Mouse (Mus musculus) heart, embryonic 10.5 days (tissue): ENCODE data around the gene Gcnt2. TPM values are rescaled to one million over a fixed set of nuclear protein-coding genes. Genes with fewer than 3 reads are reported as not detected.

Experiments used
- DNase-seq: peaks from one replicate; pipeline ENCODE4 v3.0.0-alpha.2; 2017; ENCODE audit warnings: low spot score
- H3K27ac ChIP-seq: fragments of 300-500 bp; sonication (generic); 2 replicates; pipeline ENCODE4 v1.5.1; 2016; ENCODE audit warnings: mild to moderate bottlenecking
- H3K27me3 ChIP-seq: fragments of 300-500 bp; sonication (generic); 2 replicates; pipeline ENCODE4 v1.6.1; 2016; ENCODE audit warnings: mild to moderate bottlenecking; ENCODE audit not compliant: poor library complexity, insufficient read depth, severe bottlenecking
- H3K36me3 ChIP-seq: fragments of 300-500 bp; sonication (generic); 2 replicates; pipeline ENCODE4 v1.6.1; 2016; ENCODE audit warnings: mild to moderate bottlenecking, moderate library complexity
- H3K4me1 ChIP-seq: fragments of 300-500 bp; sonication (generic); 2 replicates; pipeline ENCODE4 v1.6.1; 2016; ENCODE audit warnings: mild to moderate bottlenecking
- H3K4me3 ChIP-seq: fragments of 300-500 bp; sonication (generic); 2 replicates; pipeline ENCODE4 v1.5.1; 2016; ENCODE audit warnings: mild to moderate bottlenecking, moderate library complexity
- H3K9me3 ChIP-seq: fragments of 300-500 bp; sonication (generic); 2 replicates; pipeline ENCODE4 v1.6.1; 2016; ENCODE audit warnings: mild to moderate bottlenecking, moderate library complexity
- WGBS: fragments of 180-500 bp; shearing (Covaris S2); methylation state at CpG from one replicate; pipeline ENCODE4 v1.1.7; 2016; 5-methylcytosine and 5-hydroxymethylcytosine counted together
- microRNA-seq: library from miRNA; unstranded; fragments of <30 nt; microRNA quantifications from one replicate; pipeline ENCODE4, GENCODE M21; 2017
- polyA plus RNA-seq: library from polyadenylated mRNA; unstranded; fragments of >200 nt; fragmentation: Nextera tagmentation; extraction: Ambion mirVana; gene quantifications from 2 replicates; pipeline ENCODE4 v1.2.1, GENCODE M21; 2016

The Gcnt2 gene
- polyA plus RNA-seq, 1 experiment from 2014 or later, result 2.7 TPM

DNA sequence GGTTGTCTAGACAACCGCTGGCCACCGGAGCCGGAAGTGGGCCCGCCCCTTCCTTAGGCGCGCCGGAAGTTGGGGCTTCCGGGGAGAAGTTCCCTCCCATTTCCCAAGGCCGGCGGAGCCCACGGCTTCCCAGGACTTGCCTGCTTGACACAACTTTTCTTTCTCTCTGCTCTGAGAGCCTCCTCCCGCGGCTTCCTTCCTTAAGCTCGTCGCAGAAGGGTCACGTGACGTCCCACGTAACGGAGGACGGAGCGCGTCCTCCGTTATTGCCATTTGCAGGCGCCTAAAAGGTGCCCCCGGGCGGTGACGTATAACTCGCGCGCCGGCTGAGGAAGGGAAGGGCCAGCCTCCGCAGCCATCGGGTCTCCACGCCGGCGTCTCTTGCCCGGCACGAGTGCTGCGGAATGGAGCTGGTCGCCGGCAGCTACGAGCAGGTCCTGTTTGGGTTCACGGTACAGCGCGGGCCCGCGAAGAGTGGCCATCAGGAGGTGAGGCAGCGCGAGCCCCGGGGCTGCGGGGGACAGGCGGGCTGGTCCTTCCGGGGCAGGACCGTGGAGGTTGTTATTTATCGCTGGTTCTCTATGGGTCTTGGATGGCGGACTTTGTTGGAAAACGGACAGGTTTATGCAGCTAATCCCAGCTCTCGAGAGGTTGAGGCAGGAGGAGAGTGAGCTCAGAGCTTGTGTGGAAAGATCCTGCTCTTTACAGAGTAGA, 141.5 kb downstream of the Gcnt2 start, which contains the start of gene Pak1ip1:
TSS of gene Pak1ip1 (plus strand) at position 98 of the 714 bp plus-strand sequence.
- Histone ChIP-seq H3K4me3 (peak within 1 kb of the TSS; percentile 86), H3K27me3 (no peaks in the 10 kb centered on the region), H3K9me3 (no peaks in the 10 kb centered on the region), H3K4me1 (peaks cover 14% of the 10 kb centered on the region), H3K36me3 (peaks cover 22% of the 10 kb centered on the region), H3K27ac (peak within 1 kb of the TSS; percentile 95)
- peak; percentile 96 for DNase-seq
- under 1% methylated on average over 58 of the region's 58 CpGs for WGBS

DNA sequence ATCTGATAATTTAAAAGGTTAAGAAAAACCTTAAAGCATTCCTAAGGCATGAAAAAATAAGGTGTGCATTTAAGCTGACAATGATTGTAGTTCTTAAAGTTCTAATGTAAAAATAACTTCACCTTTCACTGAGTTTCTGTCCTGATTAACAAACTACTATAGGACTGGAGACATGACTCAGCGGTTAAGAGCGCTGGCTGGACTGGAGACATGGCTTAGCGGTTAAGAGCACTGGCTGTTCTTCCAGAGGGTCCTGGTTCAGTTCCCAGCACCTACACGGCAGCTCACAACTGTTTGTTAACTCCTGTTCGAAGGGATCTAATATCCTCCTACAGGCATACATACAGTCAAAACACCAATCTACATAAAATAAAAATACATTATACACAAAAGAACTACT, 142.4 kb downstream of the Gcnt2 start:
- Histone ChIP-seq H3K27me3 (no peaks in the 10 kb centered on the region), H3K27ac (no peak overlapping the region), H3K36me3 (peaks cover 31% of the 10 kb centered on the region), H3K4me1 (peaks cover 14% of the 10 kb centered on the region), H3K9me3 (no peaks in the 10 kb centered on the region), H3K4me3 (peak overlapping the region; percentile 86)
- DNase-seq, result no peak
- 83% methylated on average over 5 of the region's 5 CpGs for WGBS

DNA sequence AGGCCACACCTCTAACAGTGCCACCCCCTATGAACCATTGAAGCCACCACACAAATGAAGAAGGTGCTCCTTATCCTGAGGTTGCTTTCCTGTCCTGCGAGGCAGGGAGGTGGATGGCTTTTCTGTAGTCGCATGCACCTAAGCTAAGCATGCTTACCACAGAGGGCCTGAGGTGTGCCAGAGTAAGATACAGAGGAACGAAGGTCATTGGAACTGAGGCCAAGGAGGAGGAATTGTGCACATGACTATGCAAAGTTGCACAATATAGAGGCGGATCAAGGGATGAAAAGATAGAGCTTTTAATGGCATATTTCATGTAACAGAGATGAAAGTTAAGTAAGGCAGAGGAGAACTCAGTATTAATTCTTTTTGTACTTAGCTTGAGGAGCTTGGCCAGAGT, 146.7 kb downstream of the Gcnt2 start:
- Histone ChIP-seq H3K27me3 (no peaks in the 10 kb centered on the region), H3K4me3 (no peak overlapping the region), H3K27ac (no peak overlapping the region), H3K4me1 (peaks cover 8% of the 10 kb centered on the region), H3K9me3 (no peaks in the 10 kb centered on the region), H3K36me3 (peaks cover 73% of the 10 kb centered on the region)
- 93% methylated on average over 4 of the region's 4 CpGs for WGBS
- DNase-seq, result no peak

DNA sequence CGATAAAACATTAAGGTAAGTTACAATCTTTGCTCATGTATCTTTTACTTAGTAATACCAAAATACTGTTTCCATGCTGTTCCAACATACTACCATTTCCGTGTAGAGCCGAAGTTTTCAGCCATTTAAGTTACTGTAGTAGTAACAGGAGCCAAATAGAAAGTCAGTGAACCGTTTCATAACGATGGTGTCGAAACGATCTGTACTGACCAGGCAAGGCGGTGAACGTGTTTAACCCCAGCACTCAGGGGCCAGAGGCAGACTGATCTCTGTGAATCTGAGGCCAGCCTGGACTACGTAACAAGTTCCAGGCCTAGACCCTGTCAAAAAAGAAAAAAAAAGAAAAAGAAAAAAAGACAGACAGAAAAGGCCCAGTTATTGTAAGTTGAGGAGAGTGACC, 148.7 kb downstream of the Gcnt2 start:
- WGBS, result 93% methylated on average over 10 of the region's 10 CpGs
- Histone ChIP-seq H3K4me1 (no peaks in the 10 kb centered on the region), H3K4me3 (no peak overlapping the region), H3K9me3 (no peaks in the 10 kb centered on the region), H3K36me3 (peaks cover 88% of the 10 kb centered on the region), H3K27me3 (no peaks in the 10 kb centered on the region), H3K27ac (no peak overlapping the region)
- no peak for DNase-seq

DNA sequence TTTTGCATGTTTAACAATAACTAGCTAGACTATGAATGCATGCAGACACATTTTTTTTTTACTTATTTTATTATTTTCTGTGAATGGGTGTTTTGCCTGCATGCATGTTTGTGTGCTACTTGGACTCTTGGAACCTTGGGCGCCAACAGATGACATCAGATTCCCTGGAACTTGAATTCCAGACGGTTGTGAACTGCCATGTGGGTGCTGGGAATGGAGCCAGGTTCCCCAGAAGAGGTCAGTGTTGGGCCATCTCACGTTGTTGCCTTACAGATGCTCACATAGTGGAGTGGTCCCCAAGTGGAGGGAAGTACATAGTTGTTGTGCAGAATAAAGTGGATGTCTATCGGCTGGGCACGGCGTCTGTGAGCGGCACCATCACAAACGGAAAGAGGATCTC, 149.4 kb downstream of the Gcnt2 start:
- Histone ChIP-seq H3K36me3 (peaks cover 92% of the 10 kb centered on the region), H3K27ac (no peak overlapping the region), H3K4me1 (no peaks in the 10 kb centered on the region), H3K27me3 (no peaks in the 10 kb centered on the region), H3K4me3 (no peak overlapping the region), H3K9me3 (no peaks in the 10 kb centered on the region)
- WGBS, result 87% methylated on average over 8 of the region's 8 CpGs
- no peak for DNase-seq

Small RNAs within 50 kb of the gene (microRNA-seq; reads per million reads assigned to microRNA genes)
- not detected for gene Mir5124a

Other genes starting within 250 kb of the Gcnt2 start
- gene Tfap2a, start 121.4 kb upstream of the Gcnt2 start, polyA plus RNA-seq, result 1.0 and 1.6 TPM in 2 replicates
- gene Pak1ip1, start 141.3 kb downstream of the Gcnt2 start, polyA plus RNA-seq, result 66.1 and 72.1 TPM in 2 replicates
- 322 and 328 TPM in 2 replicates for gene Tmem14c, start 156.5 kb downstream of the Gcnt2 start, polyA plus RNA-seq
- gene Mak, start 220.0 kb downstream of the Gcnt2 start, polyA plus RNA-seq, result 0.43 and 0.53 TPM in 2 replicates